Mouse (Mus musculus): ENCODE data around the gene Hnrnpul1. TPM values are rescaled to one million over a fixed set of nuclear protein-coding genes. Genes with fewer than 3 reads are reported as not detected.
"Not testable (repeated sequence)": the region's sequence is repeated elsewhere in the genome, so short reads cannot be mapped to it uniquely, and the experiment has no call there.

Hnrnpul1 gene
- polyA plus RNA-seq (2014; fragmentation: Nextera tagmentation; extraction: Ambion mirVana) = 69.2 and 74.2 TPM in 2 replicates

DNA sequence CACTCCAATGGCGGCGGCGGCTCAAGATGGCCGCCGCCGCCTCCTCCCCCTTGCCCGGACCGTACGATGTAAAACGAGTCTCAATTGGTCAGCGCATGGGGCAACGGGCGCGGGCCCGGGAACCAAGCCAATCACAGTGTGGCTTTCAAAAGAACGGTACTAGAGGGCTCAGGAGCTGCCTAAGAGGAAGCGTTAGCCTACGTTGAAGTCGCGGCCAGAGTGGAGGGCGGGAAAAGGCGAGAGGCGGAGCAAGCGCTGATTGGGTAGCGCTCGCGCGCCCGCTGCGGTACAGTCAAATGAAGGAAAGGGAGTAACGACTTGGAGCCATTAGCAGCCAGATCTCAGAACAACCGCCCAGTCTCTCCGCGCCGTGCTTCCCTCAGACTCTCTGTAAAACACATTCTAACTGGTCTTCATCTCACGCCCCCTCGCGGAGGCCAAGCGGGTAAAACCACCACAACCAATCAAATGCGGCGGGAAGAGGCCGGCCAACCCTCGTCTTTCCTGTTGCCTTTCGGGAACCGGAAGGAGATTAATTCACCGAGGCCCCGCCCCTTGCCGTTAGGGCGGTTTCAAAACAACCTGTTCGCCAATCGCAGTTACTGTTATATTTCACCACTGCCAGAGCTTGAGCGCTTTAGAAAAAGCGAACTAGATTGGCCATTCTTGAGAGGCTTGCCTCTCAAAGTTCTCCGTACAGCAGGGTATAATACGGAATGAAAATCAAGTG lies at the start of gene Hnrnpul1:
TSS of gene Hnrnpul1 (minus strand) at position 20 of the 730 bp plus-strand sequence.
- DNase-seq (ENCODE audit: low spot score, missing footprints) (peak; percentile 100), ATAC-seq (ENCODE audit: low FRiP score) (peak; percentile 93)
- Histone ChIP-seq H3K4me1 (ENCODE audit: control insufficient read depth, insufficient read depth, low read length) (peaks cover 12% of the 10 kb centered on the region), H3K9ac (ENCODE audit: low read length) (peak within 1 kb of the TSS; percentile 99), H3K27me3 (ENCODE audit: control insufficient read depth, insufficient read depth, low read length) (no peaks in the 10 kb centered on the region), H3K4me2 (peak within 1 kb of the TSS; percentile 95), H3K36me3 (ENCODE audit: control insufficient read depth, insufficient read depth, low read length) (peaks cover 3% of the 10 kb centered on the region; the same call in 1 of the 2 replicates), H3K27ac (ENCODE audit: low read depth, low read length) (peak within 1 kb of the TSS; percentile 88), H3K4me3 (ENCODE audit: low read depth, low read length) (peak within 1 kb of the TSS; percentile 98), H3K9me3 (ENCODE audit: control insufficient read depth, low read length) (no peaks in the 10 kb centered on the region)
- under 1% methylated on average over 51 of the region's 55 CpGs for WGBS

- H3K36me3 ChIP-seq (ENCODE audit: control insufficient read depth, insufficient read depth, low read length) = no peaks in the 10 kb centered on the region
- WGBS = 82% methylated on average over 13 of the region's 13 CpGs
- H3K9me3 ChIP-seq (ENCODE audit: control insufficient read depth, low read length) = no peaks in the 10 kb centered on the region
- H3K4me2 ChIP-seq = no peak overlapping the region
- H3K4me1 ChIP-seq (ENCODE audit: control insufficient read depth, insufficient read depth, low read length) = no peaks in the 10 kb centered on the region
- ATAC-seq (ENCODE audit: low FRiP score) = no peak
- no peak overlapping the region for H3K4me3 ChIP-seq (ENCODE audit: low read depth, low read length)
- no peak overlapping the region for H3K27ac ChIP-seq (ENCODE audit: low read depth, low read length)
- DNase-seq (ENCODE audit: low spot score, missing footprints) = peak; percentile 79
- H3K9ac ChIP-seq (ENCODE audit: low read length) = no peak overlapping the region
- no peaks in the 10 kb centered on the region for H3K27me3 ChIP-seq (ENCODE audit: control insufficient read depth, insufficient read depth, low read length)
Observed at GRCm38 (mm10) chr7:25803460-25803859, 48.9 kb upstream of the Hnrnpul1 start.

DNA sequence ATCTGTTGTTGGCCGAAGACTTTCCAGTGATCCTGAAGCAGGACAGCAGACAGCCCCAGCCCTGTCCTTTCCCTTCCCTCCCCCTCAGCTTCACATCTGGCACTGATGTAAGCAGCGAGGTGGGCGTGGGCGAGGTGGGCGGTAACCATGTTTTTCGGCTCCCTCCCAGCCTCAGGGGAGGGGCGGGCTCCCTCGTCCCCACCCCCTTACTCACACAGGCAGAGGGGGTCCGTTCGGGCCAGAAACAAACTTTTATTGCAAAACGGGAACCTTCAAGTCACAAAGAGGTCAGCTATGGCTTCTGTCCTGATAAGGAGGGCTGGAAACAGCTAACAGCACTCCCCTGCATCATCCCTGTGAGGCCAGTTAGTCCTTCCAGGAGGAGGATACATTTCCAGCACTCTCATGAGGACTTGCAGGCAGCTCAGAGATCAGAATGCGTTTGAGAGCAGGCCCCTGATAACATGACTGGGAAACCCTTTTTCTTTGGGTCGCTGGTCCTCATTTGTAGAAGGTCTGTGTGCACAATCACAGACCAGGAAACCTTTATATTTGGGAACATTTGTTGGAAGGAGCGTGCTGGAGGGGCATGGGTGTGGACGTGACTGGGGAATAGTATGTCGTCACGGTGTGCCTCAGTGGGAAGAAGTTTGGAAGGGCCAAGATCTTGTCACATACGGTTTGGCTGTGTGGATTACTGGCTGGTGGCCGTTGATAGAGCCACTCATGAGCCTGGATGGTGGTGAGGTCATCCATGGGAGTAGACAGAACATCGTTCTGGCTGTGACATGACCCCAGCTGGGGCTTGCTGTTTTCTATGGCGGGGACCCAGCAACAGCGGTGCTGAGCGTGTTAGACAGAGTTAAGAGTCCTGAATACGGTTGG lies 47.9 kb upstream of the Hnrnpul1 start:
- WGBS = 37% methylated on average over 24 of the region's 24 CpGs
- no peak overlapping the region for H3K4me3 ChIP-seq (ENCODE audit: low read depth, low read length)
- H3K9ac ChIP-seq (ENCODE audit: low read length) = peak overlapping the region; percentile 12; the same call in 1 of the 2 replicates
- H3K4me2 ChIP-seq = 0 out of 2 replicates have a peak overlapping the region, but pooled peaks have one; percentile 19
- H3K9me3 ChIP-seq (ENCODE audit: control insufficient read depth, low read length) = no peaks in the 10 kb centered on the region
- no peak overlapping the region for H3K27ac ChIP-seq (ENCODE audit: low read depth, low read length)
- peak; percentile 84 for DNase-seq (ENCODE audit: low spot score, missing footprints)
- H3K4me1 ChIP-seq (ENCODE audit: control insufficient read depth, insufficient read depth, low read length) = no peaks in the 10 kb centered on the region
- no peak for ATAC-seq (ENCODE audit: low FRiP score)
- H3K27me3 ChIP-seq (ENCODE audit: control insufficient read depth, insufficient read depth, low read length) = no peaks in the 10 kb centered on the region
- no peaks in the 10 kb centered on the region for H3K36me3 ChIP-seq (ENCODE audit: control insufficient read depth, insufficient read depth, low read length)

DNA sequence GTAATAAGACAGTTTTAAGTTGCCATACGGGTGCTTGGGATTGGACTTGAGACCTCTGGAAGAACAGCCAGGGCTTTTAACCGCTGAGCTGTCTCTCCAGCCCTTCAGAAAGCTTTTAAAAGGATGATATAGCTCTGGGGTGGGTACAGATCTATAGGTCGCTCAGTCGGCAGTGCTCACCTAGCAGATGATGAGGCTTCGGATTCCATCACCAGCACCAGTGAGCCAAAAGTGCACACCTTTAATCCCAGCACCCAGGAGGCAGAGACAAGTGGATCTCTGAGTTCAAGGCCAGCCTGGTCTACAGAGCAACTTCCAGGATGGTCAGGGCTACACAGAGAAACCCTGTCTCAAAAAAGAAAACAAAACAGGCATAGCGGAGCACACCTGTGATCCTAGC lies 46.5 kb upstream of the Hnrnpul1 start:
- DNase-seq (ENCODE audit: low spot score, missing footprints) (peak; percentile 51), ATAC-seq (ENCODE audit: low FRiP score) (no peak)
- Histone ChIP-seq H3K27me3 (ENCODE audit: control insufficient read depth, insufficient read depth, low read length) (no peaks in the 10 kb centered on the region), H3K4me1 (ENCODE audit: control insufficient read depth, insufficient read depth, low read length) (no peaks in the 10 kb centered on the region), H3K9ac (ENCODE audit: low read length) (no peak overlapping the region), H3K4me2 (no peak overlapping the region), H3K27ac (ENCODE audit: low read depth, low read length) (no peak overlapping the region), H3K4me3 (ENCODE audit: low read depth, low read length) (no peak overlapping the region), H3K9me3 (ENCODE audit: control insufficient read depth, low read length) (no peaks in the 10 kb centered on the region), H3K36me3 (ENCODE audit: control insufficient read depth, insufficient read depth, low read length) (no peaks in the 10 kb centered on the region)
- 90% methylated on average over 6 of the region's 6 CpGs for WGBS

GRCm38 (mm10) chr7:25799369-25799768 lies 44.8 kb upstream of the Hnrnpul1 start:
- Histone ChIP-seq H3K9me3 (ENCODE audit: control insufficient read depth, low read length) (no peaks in the 10 kb centered on the region), H3K4me1 (ENCODE audit: control insufficient read depth, insufficient read depth, low read length) (no peaks in the 10 kb centered on the region), H3K9ac (ENCODE audit: low read length) (no peak overlapping the region), H3K27me3 (ENCODE audit: control insufficient read depth, insufficient read depth, low read length) (no peaks in the 10 kb centered on the region), H3K27ac (ENCODE audit: low read depth, low read length) (no peak overlapping the region), H3K4me2 (no peak overlapping the region), H3K4me3 (ENCODE audit: low read depth, low read length) (no peak overlapping the region), H3K36me3 (ENCODE audit: control insufficient read depth, insufficient read depth, low read length) (no peaks in the 10 kb centered on the region)
- DNase-seq (ENCODE audit: low spot score, missing footprints) (no peak), ATAC-seq (ENCODE audit: low FRiP score) (no peak)
- 87% methylated on average over 1 of the region's 1 CpGs for WGBS

- WGBS = 91% methylated on average over 2 of the region's 2 CpGs
- Histone ChIP-seq H3K4me2 (no peak overlapping the region), H3K27me3 (ENCODE audit: control insufficient read depth, insufficient read depth, low read length) (no peaks in the 10 kb centered on the region), H3K9me3 (ENCODE audit: control insufficient read depth, low read length) (no peaks in the 10 kb centered on the region), H3K36me3 (ENCODE audit: control insufficient read depth, insufficient read depth, low read length) (no peaks in the 10 kb centered on the region), H3K4me3 (ENCODE audit: low read depth, low read length) (no peak overlapping the region), H3K4me1 (ENCODE audit: control insufficient read depth, insufficient read depth, low read length) (no peaks in the 10 kb centered on the region), H3K27ac (ENCODE audit: low read depth, low read length) (no peak overlapping the region), H3K9ac (ENCODE audit: low read length) (no peak overlapping the region)
- ATAC-seq (ENCODE audit: low FRiP score) (no peak), DNase-seq (ENCODE audit: low spot score, missing footprints) (peak; percentile 10)
Observed at GRCm38 (mm10) chr7:25798540-25798939, 44.0 kb upstream of the Hnrnpul1 start.

DNA sequence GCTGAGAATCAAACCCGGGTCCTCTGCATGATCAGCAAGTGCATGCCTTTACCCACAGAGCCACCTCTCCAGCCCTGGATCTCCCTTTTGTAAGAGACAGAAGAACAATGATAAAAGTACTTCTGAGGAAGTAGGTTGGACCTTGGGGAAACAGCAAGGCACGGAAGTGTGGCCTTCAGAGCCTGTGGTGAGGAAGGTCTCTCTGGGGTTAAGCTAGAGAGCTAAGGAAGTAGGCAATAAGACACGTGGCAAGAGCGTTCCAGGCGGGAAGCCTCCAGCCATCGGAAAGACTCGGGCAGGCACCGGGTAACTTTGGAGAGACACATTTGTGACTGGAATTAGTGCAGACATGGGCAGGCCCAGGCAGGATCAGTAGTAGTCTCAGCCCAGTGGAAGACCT lies 40.2 kb upstream of the Hnrnpul1 start:
- H3K9me3 ChIP-seq (ENCODE audit: control insufficient read depth, low read length) = no peaks in the 10 kb centered on the region
- DNase-seq (ENCODE audit: low spot score, missing footprints) = peak; percentile 49

GRCm38 (mm10) chr7:25793679-25794078 lies 39.1 kb upstream of the Hnrnpul1 start:
- 56% methylated on average over 3 of the region's 3 CpGs for WGBS
- Histone ChIP-seq H3K27me3 (ENCODE audit: control insufficient read depth, insufficient read depth, low read length) (no peaks in the 10 kb centered on the region), H3K36me3 (ENCODE audit: control insufficient read depth, insufficient read depth, low read length) (no peaks in the 10 kb centered on the region), H3K9ac (ENCODE audit: low read length) (no peak overlapping the region), H3K4me2 (no peak overlapping the region), H3K4me1 (ENCODE audit: control insufficient read depth, insufficient read depth, low read length) (peaks cover 1% of the 10 kb centered on the region; the same call in 1 of the 2 replicates), H3K27ac (ENCODE audit: low read depth, low read length) (no peak overlapping the region), H3K4me3 (ENCODE audit: low read depth, low read length) (no peak overlapping the region), H3K9me3 (ENCODE audit: control insufficient read depth, low read length) (no peaks in the 10 kb centered on the region)
- ATAC-seq (ENCODE audit: low FRiP score) (no peak), DNase-seq (ENCODE audit: low spot score, missing footprints) (peak; percentile 33)

More for the DNA sequence above, 40.2 kb upstream of the Hnrnpul1 start:
- H3K27me3 ChIP-seq (ENCODE audit: control insufficient read depth, insufficient read depth, low read length) = no peaks in the 10 kb centered on the region
- ATAC-seq (ENCODE audit: low FRiP score) = no peak
- H3K27ac ChIP-seq (ENCODE audit: low read depth, low read length) = no peak overlapping the region
- 90% methylated on average over 8 of the region's 8 CpGs for WGBS
- no peaks in the 10 kb centered on the region for H3K36me3 ChIP-seq (ENCODE audit: control insufficient read depth, insufficient read depth, low read length)
- no peak overlapping the region for H3K4me2 ChIP-seq
- no peak overlapping the region for H3K4me3 ChIP-seq (ENCODE audit: low read depth, low read length)
- no peaks in the 10 kb centered on the region for H3K4me1 ChIP-seq (ENCODE audit: control insufficient read depth, insufficient read depth, low read length)
- H3K9ac ChIP-seq (ENCODE audit: low read length) = no peak overlapping the region

- not testable (repeated sequence) for ATAC-seq (ENCODE audit: low FRiP score); H3K36me3 ChIP-seq (ENCODE audit: control insufficient read depth, insufficient read depth, low read length); H3K4me2 ChIP-seq; H3K4me3 ChIP-seq (ENCODE audit: low read depth, low read length); H3K4me1 ChIP-seq (ENCODE audit: control insufficient read depth, insufficient read depth, low read length); H3K27me3 ChIP-seq (ENCODE audit: control insufficient read depth, insufficient read depth, low read length); DNase-seq (ENCODE audit: low spot score, missing footprints); H3K9ac ChIP-seq (ENCODE audit: low read length); H3K27ac ChIP-seq (ENCODE audit: low read depth, low read length); H3K9me3 ChIP-seq (ENCODE audit: control insufficient read depth, low read length)
- WGBS = 73% methylated on average over 9 of the region's 9 CpGs
Observed at GRCm38 (mm10) chr7:25792966-25793365, 38.4 kb upstream of the Hnrnpul1 start.
